Mouse (Mus musculus) liver, adult 2 months (tissue): Measurements from ENCODE around the gene S100a11. TPM values are rescaled to one million over a fixed set of nuclear protein-coding genes. Genes with fewer than 3 reads are reported as not detected.
"Not testable (repeated sequence)": the region's sequence is repeated elsewhere in the genome, so short reads cannot be mapped to it uniquely, and the experiment has no call there.

Experiments
- DNase-seq: peaks from one replicate; pipeline ENCODE4 v3.0.0-alpha.2; 2011; ENCODE audit warnings: low read depth, low spot score; ENCODE audit errors: extremely low read depth
- H3K27ac ChIP-seq: fragments of 200-500 bp; replicated peaks from 2 replicates; pipeline ENCODE4 v1.5.1; 2012; ENCODE audit warnings: low read depth, mild to moderate bottlenecking, control low read depth, inconsistent platforms, low read length; ENCODE audit not compliant: insufficient read depth
- H3K27me3 ChIP-seq: fragments of 200-500 bp; 2 replicates; pipeline ENCODE4 v1.6.1; 2012; ENCODE audit warnings: mild to moderate bottlenecking, moderate library complexity, low read length, inconsistent platforms; ENCODE audit not compliant: control insufficient read depth, insufficient read depth
- H3K36me3 ChIP-seq: fragments of 200-500 bp; 2 replicates; pipeline ENCODE4 v1.6.1; 2012; ENCODE audit warnings: low read length, inconsistent platforms; ENCODE audit not compliant: control insufficient read depth, insufficient read depth
- H3K4me1 ChIP-seq: fragments of 200-500 bp; 2 replicates; pipeline ENCODE4 v1.6.1; 2011; ENCODE audit warnings: low read length; ENCODE audit not compliant: control insufficient read depth, insufficient read depth
- H3K4me3 ChIP-seq: fragments of 200-500 bp; 2 replicates; pipeline ENCODE4 v1.5.1; 2011; ENCODE audit warnings: low read depth, mild to moderate bottlenecking, control low read depth, low read length, moderate library complexity; ENCODE audit not compliant: insufficient read depth
- H3K79me2 ChIP-seq: fragments of 200-500 bp; 2 replicates; pipeline ENCODE4 v1.6.1; 2012; ENCODE audit warnings: inconsistent platforms, mild to moderate bottlenecking, low read length, moderate library complexity; ENCODE audit not compliant: control insufficient read depth, insufficient read depth
- H3K9ac ChIP-seq: fragments of 200-500 bp; 2 replicates; pipeline ENCODE4 v1.6.1; 2012; ENCODE audit warnings: low read depth, mild to moderate bottlenecking, control low read depth, inconsistent platforms, low read length
- CTCF ChIP-seq: fragments of 200-500 bp; IDR thresholded peaks from 2 replicates; pipeline ENCODE4 v1.5.1; 2011; ENCODE audit warnings: low read depth, low read length, control low read depth
- POLR2A ChIP-seq: fragments of 200-500 bp; IDR thresholded peaks from 2 replicates; pipeline ENCODE4 v1.6.1; 2011; ENCODE audit warnings: low read length, control low read depth; ENCODE audit not compliant: insufficient read depth; ENCODE audit errors: extremely low read depth
- WGBS: fragments of 180-500 bp; shearing (Covaris S2); methylation state at CpG from one replicate; pipeline ENCODE4 v1.1.7; 2018; 5-methylcytosine and 5-hydroxymethylcytosine counted together
- polyA plus RNA-seq: library from polyadenylated mRNA; depleted of rRNA; stranded (reverse); fragments of >200 nt; gene quantifications from 2 replicates; pipeline ENCODE4 v1.2.3, GENCODE M21; 2012
- total RNA-seq: library from RNA; depleted of rRNA; stranded (reverse); fragments of >200 nt; gene quantifications from 2 replicates; pipeline ENCODE4 v1.2.3, GENCODE M21; 2014

S100a11 gene
- total and polyA plus RNA-seq, 2 experiments: 3.0 to 4.3 TPM

- H3K9ac ChIP-seq: no peak overlapping the region
- no peaks in the 10 kb centered on the region for H3K36me3 ChIP-seq
- no peaks in the 10 kb centered on the region for H3K79me2 ChIP-seq
- no peak overlapping the region for H3K27ac ChIP-seq
- TF ChIP-seq POLR2A: no peak
- no peak for TF ChIP-seq CTCF
- 70% methylated on average over 3 of the region's 3 CpGs for WGBS
- no peaks in the 10 kb centered on the region for H3K27me3 ChIP-seq
- no peaks in the 10 kb centered on the region for H3K4me1 ChIP-seq
- no peak overlapping the region for H3K4me3 ChIP-seq
- no peak for DNase-seq
These were observed 28.1 kb upstream of the S100a11 start for GRCm38 (mm10) chr3:93492176-93492575.

GRCm38 (mm10) chr3:93493992-93494391, 26.3 kb upstream of the S100a11 start:
- H3K27ac ChIP-seq: no peak overlapping the region
- no peak overlapping the region for H3K4me3 ChIP-seq
- no peaks in the 10 kb centered on the region for H3K27me3 ChIP-seq
- peak; percentile 51 for TF ChIP-seq CTCF
- no peak for TF ChIP-seq POLR2A
- no peaks in the 10 kb centered on the region for H3K36me3 ChIP-seq
- peak; percentile 66 for DNase-seq
- no peaks in the 10 kb centered on the region for H3K79me2 ChIP-seq
- WGBS: 2% methylated on average over 4 of the region's 4 CpGs
- no peaks in the 10 kb centered on the region for H3K4me1 ChIP-seq
- no peak overlapping the region for H3K9ac ChIP-seq

- not testable (repeated sequence) for DNase-seq, H3K79me2 ChIP-seq, H3K4me3 ChIP-seq, H3K9ac ChIP-seq, H3K36me3 ChIP-seq, H3K27ac ChIP-seq, H3K27me3 ChIP-seq, H3K4me1 ChIP-seq
- 38% methylated on average over 5 of the region's 5 CpGs for WGBS
These were observed 25.5 kb upstream of the S100a11 start for GRCm38 (mm10) chr3:93494774-93495173.

- WGBS: 11% methylated on average over 3 of the region's 3 CpGs
- Histone ChIP-seq H3K9ac (no peak overlapping the region), H3K27me3 (no peaks in the 10 kb centered on the region), H3K36me3 (no peaks in the 10 kb centered on the region), H3K4me1 (no peaks in the 10 kb centered on the region), H3K79me2 (no peaks in the 10 kb centered on the region), H3K4me3 (no peak overlapping the region), H3K27ac (no peak overlapping the region)
- TF ChIP-seq CTCF (no peak), POLR2A (no peak)
- peak; percentile 65 for DNase-seq
These were observed 23.2 kb upstream of the S100a11 start for GRCm38 (mm10) chr3:93497131-93497530.

GRCm38 (mm10) chr3:93499129-93499528, 21.2 kb upstream of the S100a11 start:
- Histone ChIP-seq H3K36me3 (no peaks in the 10 kb centered on the region), H3K4me1 (no peaks in the 10 kb centered on the region), H3K9ac (no peak overlapping the region), H3K79me2 (no peaks in the 10 kb centered on the region), H3K27ac (no peak overlapping the region), H3K27me3 (no peaks in the 10 kb centered on the region), H3K4me3 (no peak overlapping the region)
- DNase-seq: no peak
- no peak for TF ChIP-seq POLR2A
- no peak for TF ChIP-seq CTCF

- Histone ChIP-seq H3K27me3 (no peaks in the 10 kb centered on the region), H3K36me3 (no peaks in the 10 kb centered on the region), H3K4me3 (no peak overlapping the region), H3K79me2 (no peaks in the 10 kb centered on the region), H3K9ac (no peak overlapping the region), H3K4me1 (no peaks in the 10 kb centered on the region), H3K27ac (no peak overlapping the region)
- DNase-seq: no peak
- no peak for TF ChIP-seq POLR2A
- no peak for TF ChIP-seq CTCF
- 84% methylated on average over 7 of the region's 7 CpGs for WGBS
These were observed 15.6 kb upstream of the S100a11 start for GRCm38 (mm10) chr3:93504536-93505189.
